Mouse (Mus musculus) CH12.LX (cell line): ENCODE data around the gene Grrp1. TPM values are rescaled to one million over a fixed set of nuclear protein-coding genes. Genes with fewer than 3 reads are reported as not detected.

Experiments used
- DNase-seq: peaks from one replicate; pipeline ENCODE4 v3.0.0-alpha.2; 2013; ENCODE audit errors: extremely low read depth
- H3K27ac ChIP-seq: 2 replicates; pipeline ENCODE4 v1.5.1; 2012; ENCODE audit warnings: low read depth, mild to moderate bottlenecking, control low read depth, moderate library complexity; ENCODE audit not compliant: insufficient read depth
- H3K27me3 ChIP-seq: replicated peaks from 2 replicates; pipeline ENCODE3; 2012; ENCODE audit warnings: inconsistent platforms
- H3K36me3 ChIP-seq, 2 experiments: replicated peaks in 1 of 2; 2 replicates each; pipeline versions ENCODE3 to v1.6.1; 2012; ENCODE audit warnings: inconsistent platforms in 1 of 2, low read length in 1 of 2, mild to moderate bottlenecking in 1 of 2, mixed read lengths in 1 of 2, moderate library complexity in 1 of 2; ENCODE audit not compliant: control insufficient read depth in 1 of 2, insufficient read depth in 1 of 2
- H3K4me1 ChIP-seq, 2 experiments: 2 replicates each; pipeline ENCODE4 v1.6.1; 2012; ENCODE audit warnings: inconsistent platforms in 1 of 2, moderate library complexity in 1 of 2; ENCODE audit not compliant: insufficient read depth in 2 of 2, control insufficient read depth in 1 of 2
- H3K4me2 ChIP-seq: 2 replicates; pipeline ENCODE4 v1.6.1; 2012; ENCODE audit warnings: low read depth, mild to moderate bottlenecking, control low read depth; ENCODE audit not compliant: poor library complexity, insufficient read depth, severe bottlenecking
- H3K4me3 ChIP-seq, 3 experiments: fragments of 150-350 bp in 1 of 3; sonication (generic) in 1 of 3; replicated peaks in 1 of 3; 2 replicates each; pipeline versions ENCODE3 to v1.5.1; 2011 to 2012; ENCODE audit warnings: low read depth in 2 of 3, low read length in 2 of 3, mild to moderate bottlenecking in 2 of 3, moderate library complexity in 2 of 3, control low read depth in 1 of 3, improper control_type of control experiment in 1 of 3, inconsistent platforms in 1 of 3, mixed read lengths in 1 of 3; ENCODE audit not compliant: poor library complexity in 1 of 3
- H3K79me2 ChIP-seq: replicated peaks from 2 replicates; pipeline ENCODE4 v1.6.1; 2012; ENCODE audit warnings: mild to moderate bottlenecking, moderate library complexity; ENCODE audit not compliant: control insufficient read depth, poor library complexity, insufficient read depth, severe bottlenecking; ENCODE audit errors: extremely low read depth
- H3K9ac ChIP-seq: 2 replicates; pipeline ENCODE4 v1.6.1; 2012; ENCODE audit warnings: low read depth, mild to moderate bottlenecking, control low read depth, moderate library complexity; ENCODE audit not compliant: insufficient read depth
- H3K9me3 ChIP-seq: replicated peaks from 2 replicates; pipeline ENCODE3; 2012; ENCODE audit warnings: low read length, inconsistent platforms, mixed read lengths
- BHLHE40 ChIP-seq: IDR thresholded peaks from 2 replicates; pipeline ENCODE4 v1.6.1; 2011; ENCODE audit warnings: mild to moderate bottlenecking, low read depth, low read length, improper control_type of control experiment
- CHD1 ChIP-seq: IDR thresholded peaks from 2 replicates; pipeline ENCODE4 v1.6.1; 2012; ENCODE audit warnings: low read depth, low read length, improper control_type of control experiment, inconsistent platforms
- E2F4 ChIP-seq: IDR thresholded peaks from 2 replicates; pipeline ENCODE4 v1.6.1; 2011; ENCODE audit warnings: low read depth, low read length, improper control_type of control experiment; ENCODE audit not compliant: insufficient replicate concordance
- ETS1 ChIP-seq: conservative IDR thresholded peaks from 2 replicates; pipeline ENCODE4 v1.6.1; 2012; ENCODE audit warnings: low read depth, mild to moderate bottlenecking, inconsistent platforms, low read length, improper control_type of control experiment, moderate library complexity
- GABPA ChIP-seq: IDR thresholded peaks from 2 replicates; pipeline ENCODE4 v1.6.1; 2012; ENCODE audit warnings: low read depth, low read length, improper control_type of control experiment, inconsistent platforms; ENCODE audit not compliant: insufficient replicate concordance
- HCFC1 ChIP-seq: IDR thresholded peaks from 2 replicates; pipeline ENCODE4 v1.6.1; 2012; ENCODE audit warnings: low read depth, mild to moderate bottlenecking, inconsistent platforms, low read length, improper control_type of control experiment
- IRF4 ChIP-seq: IDR thresholded peaks from 2 replicates; pipeline ENCODE4 v1.6.1; 2014; ENCODE audit warnings: low read depth, mild to moderate bottlenecking, inconsistent platforms, low read length, improper control_type of control experiment
- JUND ChIP-seq: conservative IDR thresholded peaks from 2 replicates; pipeline ENCODE4 v1.6.1; 2011; ENCODE audit warnings: low read depth, low read length, improper control_type of control experiment
- KAT2A ChIP-seq: IDR thresholded peaks from 2 replicates; pipeline ENCODE4 v1.6.1; 2012; ENCODE audit warnings: low read length, improper control_type of control experiment, inconsistent platforms; ENCODE audit not compliant: insufficient replicate concordance
- MAFK ChIP-seq: IDR thresholded peaks from 2 replicates; pipeline ENCODE4 v1.6.1; 2011; ENCODE audit warnings: low read length, improper control_type of control experiment; ENCODE audit not compliant: insufficient replicate concordance
- MXI1 ChIP-seq: IDR thresholded peaks from 2 replicates; pipeline ENCODE4 v1.6.1; 2011; ENCODE audit warnings: mild to moderate bottlenecking, low read depth, low read length, improper control_type of control experiment
- NRF1 ChIP-seq: IDR thresholded peaks from 2 replicates; pipeline ENCODE4 v1.6.1; 2014; ENCODE audit warnings: low read depth, mild to moderate bottlenecking, inconsistent platforms, low read length, improper control_type of control experiment, moderate library complexity
- PAX5 ChIP-seq: IDR thresholded peaks from 2 replicates; pipeline ENCODE4 v1.6.1; 2012; ENCODE audit warnings: low read length, inconsistent platforms, mixed read lengths
- POLR2A ChIP-seq: IDR thresholded peaks from 2 replicates; pipeline ENCODE4 v1.6.1; 2011; ENCODE audit warnings: low read depth, mild to moderate bottlenecking, improper control_type of control experiment, low read length
- RAD21 ChIP-seq: IDR thresholded peaks from 2 replicates; pipeline ENCODE4 v1.6.1; 2011; ENCODE audit warnings: low read depth, mild to moderate bottlenecking, low read length, improper control_type of control experiment, moderate library complexity
- RCOR1 ChIP-seq: conservative IDR thresholded peaks from 2 replicates; pipeline ENCODE4 v1.6.1; 2012; ENCODE audit warnings: low read depth, mild to moderate bottlenecking, inconsistent platforms, low read length, improper control_type of control experiment
- TCF12 ChIP-seq: IDR thresholded peaks from 2 replicates; pipeline ENCODE4 v1.6.1; 2014; ENCODE audit warnings: low read depth, mild to moderate bottlenecking, inconsistent platforms, low read length, improper control_type of control experiment
- UBTF ChIP-seq: IDR thresholded peaks from 2 replicates; pipeline ENCODE4 v1.6.1; 2012; ENCODE audit warnings: low read depth, mild to moderate bottlenecking, inconsistent platforms, low read length, improper control_type of control experiment, moderate library complexity
- USF1 ChIP-seq: IDR thresholded peaks from 2 replicates; pipeline ENCODE4 v1.6.1; 2014; ENCODE audit warnings: low read depth, mild to moderate bottlenecking, inconsistent platforms, low read length, improper control_type of control experiment
- USF2 ChIP-seq: conservative IDR thresholded peaks from 2 replicates; pipeline ENCODE4 v1.6.1; 2011; ENCODE audit warnings: low read depth, low read length, improper control_type of control experiment
- ZC3H11A ChIP-seq: IDR thresholded peaks from 2 replicates; pipeline ENCODE4 v1.6.1; 2012; ENCODE audit warnings: low read depth, mild to moderate bottlenecking, inconsistent platforms, low read length, improper control_type of control experiment
- ZKSCAN1 ChIP-seq: IDR thresholded peaks from 2 replicates; pipeline ENCODE4 v1.6.1; 2012; ENCODE audit warnings: low read depth, inconsistent platforms, low read length, improper control_type of control experiment, borderline replicate concordance
- ZMIZ1 ChIP-seq: IDR thresholded peaks from 2 replicates; pipeline ENCODE4 v1.6.1; 2012; ENCODE audit warnings: low read depth, mild to moderate bottlenecking, inconsistent platforms, low read length, improper control_type of control experiment
- ZNF384 ChIP-seq: IDR thresholded peaks from 2 replicates; pipeline ENCODE4 v1.6.1; 2012; ENCODE audit warnings: low read depth, low read length, improper control_type of control experiment, inconsistent platforms
- dilution Hi-C: fragments of 300-500 bp; cut with MboI; formaldehyde crosslinking; loops from 2 replicates; pipeline ENCODE4 v1.14.3; 2020; ENCODE audit warnings: low sequenced_read_pairs; ENCODE audit not compliant: extremely low pct_unique_long_range_greater_than_20kb, extremely low pct_ligation_motif_present
- in situ Hi-C: fragments of 300-500 bp; cut with MboI; formaldehyde crosslinking; loops from 3 replicates; pipeline ENCODE4 v1.14.3; 2019; ENCODE audit warnings: low sequenced_read_pairs, low pct_ligation_motif_present, low pct_unique_long_range_greater_than_20kb, mixed read lengths
- polyA plus RNA-seq: library from polyadenylated mRNA; unstranded; fragments of >175 nt; gene quantifications from 2 replicates; pipeline ENCODE4 v1.2.1, GENCODE M21; 2012; ENCODE audit warnings: low read depth; ENCODE audit not compliant: insufficient read length
- total RNA-seq, 2 experiments: library from RNA; depleted of rRNA; stranded (reverse); fragments of 300-350 nt in 1 of 2; fragments of >200 nt in 1 of 2; gene quantifications; 2 replicates each; pipeline ENCODE4 v1.2.3; 2012 to 2014

Grrp1 gene
- total and polyA plus RNA-seq, 3 experiments, result not detected

- Histone ChIP-seq H3K27me3 (peaks cover 40% of the 10 kb centered on the region), H3K4me1 (peaks cover 0 to 3% of the 10 kb centered on the region in 2 experiments; a peak in 3 of 4 replicates), H3K9me3 (peaks cover 11% of the 10 kb centered on the region), H3K27ac (no peak overlapping the region), H3K9ac (no peak overlapping the region), H3K4me2 (no peak overlapping the region), H3K36me3 (no peaks in the 10 kb centered on the region), H3K4me3 (no peak overlapping the region), H3K79me2 (no peaks in the 10 kb centered on the region)
- dilution Hi-C loops, result no loop called here
- no peak for TF ChIP-seq ZKSCAN1
- no peak for TF ChIP-seq IRF4
- TF ChIP-seq TCF12, result no peak
- no peak for TF ChIP-seq USF2
- no peak for TF ChIP-seq RCOR1
- TF ChIP-seq RAD21, result no peak
- TF ChIP-seq KAT2A, result no peak
- TF ChIP-seq USF1, result no peak
- TF ChIP-seq GABPA, result no peak
- TF ChIP-seq ZC3H11A, result no peak
- no peak for TF ChIP-seq HCFC1
- TF ChIP-seq NRF1, result no peak
- no peak for TF ChIP-seq ZMIZ1
- TF ChIP-seq CHD1, result no peak
- no peak for TF ChIP-seq ZNF384
- DNase-seq, result no peak
- in situ Hi-C loops, result loop anchor here (25.0 kb wide), 1 partner anchor 231 kb away; the partner anchor contains the start of gene Paqr7
These were observed 1.9 kb upstream of the Grrp1 start for GRCm38 (mm10) chr4:134255854-134256253.

- H3K27me3 ChIP-seq, result peaks cover 50% of the 10 kb centered on the region
- dilution Hi-C loops, result no loop called here
- no peaks in the 10 kb centered on the region for H3K79me2 ChIP-seq
- no peak for DNase-seq
- no peaks in the 10 kb centered on the region for H3K36me3 ChIP-seq
- H3K27ac ChIP-seq, result no peak overlapping the region
- no peak overlapping the region for H3K9ac ChIP-seq
- no peak for TF ChIP-seq MXI1
- TF ChIP-seq POLR2A, result no peak
- no peak for TF ChIP-seq CHD1
- no peak for TF ChIP-seq UBTF
- TF ChIP-seq E2F4, result no peak
- TF ChIP-seq ZC3H11A, result no peak
- no peak for TF ChIP-seq PAX5
- TF ChIP-seq JUND, result no peak
- no peak for TF ChIP-seq ZNF384
- TF ChIP-seq ETS1, result no peak
- no peak for TF ChIP-seq BHLHE40
- no peak for TF ChIP-seq MAFK
- TF ChIP-seq, all 38 proteins: peak for 0
- peaks cover 12% of the 10 kb centered on the region for H3K9me3 ChIP-seq
- H3K4me1 ChIP-seq, result peaks cover 1 to 3% of the 10 kb centered on the region in 2 experiments; a peak in 3 of 4 replicates
- in situ Hi-C loops, result loop anchor here (25.0 kb wide), 1 partner anchor 232 kb away; the partner anchor contains the start of gene Paqr7
- no peak overlapping the region for H3K4me2 ChIP-seq
- no peak overlapping the region for H3K4me3 ChIP-seq
These were observed 929 bp upstream of the Grrp1 start for GRCm38 (mm10) chr4:134254835-134255234.
